Mouse (Mus musculus): ENCODE data around the gene Myt1. TPM values are rescaled to one million over a fixed set of nuclear protein-coding genes. Genes with fewer than 3 reads are reported as not detected.
"Not testable (repeated sequence)": the region's sequence is repeated elsewhere in the genome, so short reads cannot be mapped to it uniquely, and the experiment has no call there.

Gene Myt1
- total RNA-seq, 2 experiments from 2014 or later = 17.4 to 18.1 TPM

DNA sequence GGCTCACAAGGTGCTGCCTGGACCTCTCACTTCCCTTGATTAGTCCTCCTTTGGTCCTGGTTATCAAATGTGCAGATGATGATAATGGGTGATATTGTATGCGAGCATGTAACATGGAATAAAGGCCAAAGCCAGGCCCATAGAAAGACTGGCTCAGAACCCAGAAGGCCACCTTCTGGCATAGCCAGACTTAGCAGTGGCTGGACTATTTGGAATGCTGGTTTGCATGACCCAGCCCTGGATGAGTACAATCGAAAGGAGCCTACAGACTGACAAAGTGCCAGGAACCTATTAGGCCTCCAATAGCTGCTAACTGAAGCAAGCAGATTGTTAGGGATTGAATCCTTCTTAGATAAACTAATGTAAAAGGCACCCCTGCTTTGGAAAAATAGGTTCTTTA lies 6.3 kb downstream of the Myt1 start:
- no peak for DNase-seq (ENCODE audit: low spot score in 2 of 2)
- intact Hi-C loops (cut with DNase I) = loop anchor here (5.0 kb wide), 1 partner anchor 68 kb away; the partner anchor contains the start of gene Pcmtd2

DNA sequence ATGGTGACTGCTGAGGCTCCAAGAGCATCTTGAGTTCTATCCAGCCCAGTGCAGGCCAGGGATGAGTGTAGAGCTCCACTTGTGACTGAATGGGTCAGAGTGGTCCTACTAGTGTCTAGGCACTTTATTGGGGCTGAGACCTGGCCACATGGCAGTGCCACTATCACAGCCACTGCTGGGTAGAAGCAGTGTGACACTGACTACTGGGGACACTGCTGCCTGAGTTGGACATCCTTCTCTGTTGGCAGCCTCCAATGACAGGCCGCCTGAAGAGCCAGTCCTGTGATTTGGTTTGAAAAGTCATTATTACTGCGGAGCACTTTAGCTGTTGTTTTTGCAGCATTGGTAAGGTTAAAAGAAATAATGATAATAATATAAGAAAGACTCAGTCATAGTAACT lies 10.1 kb downstream of the Myt1 start:
- DNase-seq (ENCODE audit: low spot score in 2 of 2) = no peak
- intact Hi-C loops (cut with DNase I) = no loop called here

DNA sequence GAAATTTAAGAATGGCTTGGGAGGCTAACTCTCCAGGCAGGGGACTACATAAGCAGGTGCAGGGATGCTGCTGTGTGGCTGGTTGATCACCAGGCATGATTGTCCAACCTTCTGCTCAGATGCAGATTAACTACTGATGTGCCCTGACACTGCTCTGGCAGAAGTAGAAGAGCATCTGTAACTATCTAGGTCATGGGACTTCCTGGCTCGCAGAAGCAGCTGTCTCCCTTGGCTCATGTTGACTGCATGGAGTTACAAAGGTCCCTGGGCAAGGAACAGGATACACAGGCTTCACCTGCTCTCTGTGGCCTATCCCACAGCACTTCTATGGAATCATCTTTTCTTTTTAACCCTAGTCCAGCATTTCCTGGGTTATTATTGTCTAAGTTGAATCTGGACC lies 12.7 kb downstream of the Myt1 start:
- intact Hi-C loops (cut with DNase I) = no loop called here
- no peak for DNase-seq (ENCODE audit: low spot score in 2 of 2)

DNA sequence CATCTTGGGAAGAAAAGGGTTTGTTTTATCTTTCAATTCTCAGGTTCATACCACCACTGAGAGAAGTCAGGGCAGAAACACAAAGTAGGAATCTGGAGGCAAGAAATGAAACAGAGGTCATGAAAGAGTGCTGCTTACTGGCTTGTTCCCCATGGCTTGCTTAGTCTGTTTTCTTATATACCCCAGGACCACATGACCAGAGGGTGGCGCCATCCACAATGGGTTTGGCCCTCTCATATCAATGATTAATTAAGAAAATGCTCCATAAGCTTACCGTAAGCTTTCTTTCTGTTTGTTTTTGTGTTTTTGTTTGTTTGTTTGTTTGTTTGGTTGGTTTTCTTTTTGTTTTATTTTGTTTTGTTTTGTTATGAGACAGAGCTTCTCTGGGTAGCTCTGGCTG lies 14.6 kb downstream of the Myt1 start:
- intact Hi-C loops (cut with DNase I) = no loop called here
- no peak for DNase-seq (ENCODE audit: low spot score in 2 of 2)

DNA sequence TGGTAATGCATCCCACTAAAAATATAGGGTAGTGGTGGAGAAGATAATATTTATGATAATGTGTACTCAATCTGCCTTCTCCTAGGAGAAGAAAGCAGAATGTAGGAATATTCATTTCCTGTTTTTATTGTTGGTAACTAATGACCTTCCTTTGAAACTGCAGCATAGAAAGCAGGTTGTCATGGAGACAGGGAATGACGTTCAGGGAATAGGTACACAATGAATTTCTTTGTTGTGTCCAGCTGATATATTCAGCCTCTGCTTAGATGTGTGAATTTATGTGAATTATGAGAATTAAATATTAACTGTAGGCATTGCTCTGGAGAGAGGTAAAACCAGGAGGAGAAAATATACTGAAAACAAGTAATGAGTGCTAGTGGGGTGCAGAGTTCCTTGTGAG lies 18.3 kb downstream of the Myt1 start:
- intact Hi-C loops (cut with DNase I) = no loop called here
- DNase-seq (ENCODE audit: low spot score in 2 of 2) = no peak

DNA sequence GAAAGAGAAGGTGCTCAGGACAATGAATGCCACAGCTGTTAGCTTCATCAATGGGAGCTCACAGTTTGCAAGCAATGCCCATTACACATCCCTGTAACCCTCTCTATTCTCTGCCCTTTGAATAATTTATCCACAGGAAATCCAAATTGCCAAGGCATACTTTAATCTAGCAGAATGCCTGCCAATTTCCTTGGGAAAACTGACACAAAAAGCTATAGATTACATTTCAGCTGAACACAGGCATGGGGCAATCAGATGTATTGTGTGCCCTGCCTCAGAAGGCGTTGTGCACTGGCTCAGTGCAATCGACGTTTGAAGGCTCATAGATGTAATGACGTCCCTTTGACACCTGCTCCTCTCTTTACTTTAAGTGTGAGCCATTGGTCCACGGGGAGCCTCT lies 24.7 kb downstream of the Myt1 start:
- intact Hi-C loops (cut with DNase I) = no loop called here
- DNase-seq (ENCODE audit: low spot score in 2 of 2) = no peak

DNA sequence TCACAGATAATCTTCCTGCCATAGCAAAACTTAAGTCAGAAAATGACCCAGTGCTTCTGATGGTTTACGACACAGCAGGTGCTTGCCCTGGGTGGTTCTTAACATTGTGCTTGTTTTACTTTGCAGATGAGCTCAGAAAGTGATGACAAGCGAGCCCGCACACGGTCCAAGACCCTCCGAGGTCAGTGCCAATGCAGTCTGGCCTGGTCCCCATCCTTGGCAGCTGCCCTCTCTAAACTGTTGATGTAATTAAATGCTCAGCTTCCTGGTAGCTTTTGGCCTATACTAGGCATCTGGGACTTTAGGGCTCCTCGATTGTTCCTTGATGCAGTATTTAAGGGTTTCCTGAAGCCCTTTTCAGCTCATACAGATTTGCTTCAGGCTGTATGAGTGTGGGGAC lies 26.3 kb downstream of the Myt1 start:
- intact Hi-C loops (cut with DNase I) = no loop called here
- DNase-seq (ENCODE audit: low spot score in 2 of 2) = no peak

DNA sequence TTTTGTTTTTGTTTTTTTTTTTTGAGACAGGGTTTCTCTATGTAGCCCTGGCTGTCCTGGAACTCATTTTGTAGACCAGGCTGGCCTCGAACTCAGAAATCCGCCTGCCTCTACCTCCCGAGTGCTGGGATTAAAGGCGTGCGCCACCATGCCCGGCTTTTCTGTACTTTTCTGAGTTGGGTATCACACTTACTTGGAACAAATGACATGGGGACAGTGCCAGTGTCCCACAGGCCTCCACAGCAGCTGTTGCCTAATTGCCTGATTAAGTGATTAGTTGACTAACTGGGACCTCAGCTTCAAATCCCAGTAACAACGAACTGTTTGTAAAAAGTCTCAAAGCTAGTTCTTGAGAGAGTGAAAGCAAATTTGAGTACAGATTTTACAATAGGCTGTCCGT lies 30.1 kb downstream of the Myt1 start:
- intact Hi-C loops (cut with DNase I); DNase-seq (ENCODE audit: low spot score in 2 of 2): not testable (repeated sequence)

DNA sequence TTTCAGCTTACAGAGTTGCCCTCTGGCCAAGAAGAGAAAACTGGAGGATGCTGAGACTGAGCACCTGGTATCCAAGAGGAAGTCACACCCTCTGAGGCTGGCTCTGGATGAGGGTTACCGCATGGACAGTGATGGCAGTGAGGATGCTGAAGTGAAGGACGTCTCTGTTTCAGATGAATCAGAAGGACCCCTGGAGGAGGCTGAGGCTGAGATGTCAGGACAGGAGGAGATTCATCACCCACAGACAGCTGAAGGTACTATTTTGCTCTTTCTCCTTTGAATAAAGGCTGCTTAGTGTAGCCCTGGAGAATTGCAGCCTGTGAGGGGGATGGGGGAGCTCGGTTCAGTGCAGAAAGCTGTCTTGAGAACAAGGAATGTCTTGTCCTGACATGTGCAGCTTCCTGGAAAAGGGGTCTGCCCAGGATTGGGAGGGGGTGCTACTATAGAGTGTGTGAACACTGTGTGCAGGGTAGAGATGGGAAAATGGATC lies 32.6 kb downstream of the Myt1 start:
- intact Hi-C loops (cut with DNase I) = no loop called here
- DNase-seq (ENCODE audit: low spot score in 2 of 2) = peak in 1 of 2 experiments; percentile 40

DNA sequence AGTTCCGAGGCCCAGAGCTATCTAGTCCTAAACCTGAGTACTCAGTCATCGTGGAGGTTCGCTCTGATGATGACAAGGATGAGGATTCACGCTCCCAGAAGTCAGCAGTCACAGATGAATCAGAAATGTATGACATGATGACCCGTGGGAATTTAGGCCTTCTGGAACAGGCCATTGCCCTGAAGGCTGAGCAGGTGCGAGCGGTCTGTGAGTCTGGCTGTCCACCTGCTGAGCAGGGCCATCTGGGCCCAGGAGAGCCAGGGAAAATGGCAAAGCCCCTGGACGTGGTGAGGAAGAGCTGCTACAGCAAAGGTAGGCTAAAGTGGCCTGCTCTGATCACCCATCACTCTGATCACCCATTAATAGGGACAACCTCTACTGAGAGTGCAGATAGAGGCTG lies 34.5 kb downstream of the Myt1 start:
- DNase-seq (ENCODE audit: low spot score in 2 of 2) = no peak
- intact Hi-C loops (cut with DNase I) = no loop called here

DNA sequence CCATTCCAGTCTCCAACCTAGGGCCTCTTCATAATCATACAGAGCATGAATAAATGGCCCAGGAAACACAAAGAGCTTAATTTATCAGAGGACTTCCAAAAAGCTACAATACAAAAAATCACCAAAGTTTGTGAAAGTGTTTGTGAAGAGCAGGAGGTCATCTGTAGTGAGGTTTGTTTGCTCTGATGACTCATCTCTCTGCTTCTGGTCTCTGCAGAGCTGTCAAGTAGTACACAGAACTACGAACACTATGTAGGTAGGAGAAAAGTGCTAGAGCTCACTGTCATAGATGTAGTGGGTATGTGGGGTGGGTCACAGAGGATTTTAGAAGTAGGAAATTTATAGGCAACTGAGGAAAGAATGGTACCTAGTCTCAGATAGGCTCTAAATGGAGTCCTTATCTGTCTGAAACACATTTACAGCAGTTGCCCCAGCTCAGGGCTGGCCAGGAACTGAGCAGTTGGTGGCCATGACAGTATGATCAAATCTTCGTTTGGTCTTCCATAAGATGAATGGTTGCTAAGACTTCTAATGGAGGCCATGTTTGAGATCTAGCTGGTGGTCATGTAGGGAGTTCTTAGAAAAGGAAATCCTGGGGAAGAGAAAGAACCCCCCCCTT lies 66.0 kb downstream of the Myt1 start:
- DNase-seq (ENCODE audit: low spot score in 2 of 2) = no peak
- intact Hi-C loops (cut with DNase I) = no loop called here

DNA sequence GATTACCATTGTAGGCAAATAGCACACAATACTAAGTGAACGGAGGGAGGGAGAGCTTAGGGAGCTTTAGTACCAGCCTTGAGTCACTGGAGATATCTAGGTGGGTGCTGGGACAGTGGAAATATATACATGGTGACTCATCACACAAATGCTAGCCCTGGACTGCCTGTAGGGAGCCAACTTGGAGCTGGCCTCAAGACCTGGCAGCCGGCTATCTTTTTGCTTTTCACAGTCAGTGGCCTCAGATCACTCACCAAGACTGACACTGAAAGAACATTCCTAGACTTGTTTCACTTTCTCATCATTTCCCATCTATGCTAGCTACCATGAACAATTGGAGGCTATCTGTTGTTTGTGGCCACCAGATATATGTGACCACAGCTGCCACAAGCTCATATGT lies 69.6 kb downstream of the Myt1 start:
- intact Hi-C loops (cut with DNase I) = loop anchor here (10.0 kb wide), 1 partner anchor 108 kb away; no protein-coding TSS in a partner anchor
- DNase-seq (ENCODE audit: low spot score in 2 of 2) = no peak

DNA sequence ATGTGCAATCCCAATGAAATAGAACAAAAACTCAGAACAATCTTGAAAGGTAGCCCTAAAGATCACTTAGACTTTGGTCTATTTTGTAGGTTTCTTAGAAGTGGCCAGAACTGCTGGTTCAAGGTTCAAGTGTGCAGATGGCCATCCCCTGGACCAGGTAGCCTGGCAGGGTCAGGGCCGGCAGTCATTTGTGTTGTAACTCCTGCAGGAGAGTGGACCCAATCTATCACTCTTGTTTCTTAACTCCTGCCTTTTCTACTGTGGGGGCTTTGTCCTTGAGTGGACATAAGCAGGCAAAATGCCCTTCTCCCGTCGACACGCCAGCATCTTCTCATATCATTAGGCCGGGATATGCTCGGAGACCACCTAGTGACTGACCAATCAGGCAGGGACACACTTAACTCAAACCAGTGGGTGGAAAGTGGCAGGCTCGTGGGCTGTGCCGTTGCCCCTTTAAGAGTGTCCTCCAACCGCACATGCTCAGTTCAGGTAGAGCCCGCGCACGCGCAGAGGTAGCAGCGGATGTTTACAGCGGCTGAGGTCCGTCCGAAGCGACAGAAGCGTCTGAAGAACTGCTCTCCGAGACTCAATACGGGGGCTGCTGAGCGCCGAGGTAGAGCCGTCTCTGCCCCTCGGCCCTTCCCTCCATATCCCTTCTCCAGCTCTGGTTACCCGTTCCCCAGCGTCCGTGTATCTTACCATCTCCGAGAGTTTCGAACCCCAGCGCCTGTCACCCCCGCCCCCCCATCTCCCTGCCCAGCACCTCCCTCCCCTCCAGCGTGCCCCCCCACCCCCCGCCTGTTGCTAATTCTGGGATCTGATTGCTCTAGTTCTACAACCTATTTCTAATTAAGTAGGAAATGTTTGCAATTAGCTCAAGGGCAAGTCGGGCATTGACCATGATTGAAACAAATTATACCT lies 74.5 kb downstream of the Myt1 start, which contains the start of gene Pcmtd2:
Gene Pcmtd2 (plus strand): TSS at position 483 of the 921 bp plus-strand sequence.
- intact Hi-C loops (cut with DNase I) = loop anchor here (5.0 to 10.0 kb wide), 2 partner anchors 70 to 113 kb away; no protein-coding TSS in a partner anchor
- peak; percentile 93 to 96 for DNase-seq (ENCODE audit: low spot score in 2 of 2)

DNA sequence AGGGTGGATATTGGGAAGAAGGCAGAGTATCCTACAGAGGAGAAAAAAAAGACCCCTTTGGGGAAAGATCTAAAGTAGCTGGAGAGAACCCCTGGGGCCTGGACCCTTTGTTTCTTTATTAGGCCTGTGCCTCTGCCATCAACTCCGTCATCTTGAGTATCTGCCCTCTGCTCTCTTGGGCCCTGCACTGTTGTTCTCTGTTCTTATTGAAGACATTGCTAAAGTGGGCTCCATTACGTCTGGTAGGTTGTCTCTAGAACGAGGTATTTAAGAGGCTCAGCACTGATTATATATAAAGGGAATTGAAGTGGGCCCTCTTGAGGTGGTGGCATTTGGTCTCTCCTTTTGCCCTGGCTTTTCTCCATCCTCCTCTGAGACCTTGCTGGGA lies 75.2 kb downstream of the Myt1 start:
- intact Hi-C loops (cut with DNase I) = loop anchor here (5.0 to 10.0 kb wide), 2 partner anchors 71 to 113 kb away; no protein-coding TSS in a partner anchor

DNA sequence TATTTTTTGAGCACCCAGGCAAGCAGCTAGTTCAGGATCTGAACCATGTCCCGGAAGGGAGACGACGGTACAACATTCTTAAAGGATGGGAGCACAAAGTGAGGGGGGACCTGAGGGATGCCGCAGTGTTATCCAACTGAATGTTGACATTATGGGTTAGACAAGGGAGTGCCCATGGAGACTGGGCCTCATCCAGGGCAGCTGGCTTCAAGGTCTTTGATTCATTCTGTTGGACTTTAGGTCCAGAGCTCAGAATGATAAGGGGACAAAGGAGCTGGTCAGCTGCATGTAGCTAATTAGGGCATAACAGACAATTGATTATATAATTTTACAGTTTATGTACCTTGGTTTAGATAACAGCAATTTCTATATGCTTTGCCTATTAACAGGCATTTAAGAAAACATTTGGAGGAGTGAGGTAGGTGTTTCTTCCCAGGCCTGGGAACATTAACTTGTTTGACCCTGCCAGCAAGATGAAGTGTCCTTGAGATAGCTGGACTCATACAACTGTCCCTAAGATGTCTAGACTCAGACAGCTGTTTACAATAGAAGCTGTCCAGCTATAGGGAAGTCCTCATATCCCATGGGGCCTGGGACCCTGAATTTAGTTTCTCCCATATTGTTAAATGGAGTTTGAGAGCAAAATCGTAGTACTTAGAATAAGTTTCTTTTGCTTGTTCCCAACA lies 82.7 kb downstream of the Myt1 start:
- intact Hi-C loops (cut with DNase I) = loop anchor here (10.0 kb wide), 1 partner anchor 201 kb away; no protein-coding TSS in a partner anchor
- no peak for DNase-seq (ENCODE audit: low spot score in 2 of 2)

More for the DNA sequence above, 75.2 kb downstream of the Myt1 start:
- peak; percentile 9 to 10 for DNase-seq (ENCODE audit: low spot score in 2 of 2)

DNA sequence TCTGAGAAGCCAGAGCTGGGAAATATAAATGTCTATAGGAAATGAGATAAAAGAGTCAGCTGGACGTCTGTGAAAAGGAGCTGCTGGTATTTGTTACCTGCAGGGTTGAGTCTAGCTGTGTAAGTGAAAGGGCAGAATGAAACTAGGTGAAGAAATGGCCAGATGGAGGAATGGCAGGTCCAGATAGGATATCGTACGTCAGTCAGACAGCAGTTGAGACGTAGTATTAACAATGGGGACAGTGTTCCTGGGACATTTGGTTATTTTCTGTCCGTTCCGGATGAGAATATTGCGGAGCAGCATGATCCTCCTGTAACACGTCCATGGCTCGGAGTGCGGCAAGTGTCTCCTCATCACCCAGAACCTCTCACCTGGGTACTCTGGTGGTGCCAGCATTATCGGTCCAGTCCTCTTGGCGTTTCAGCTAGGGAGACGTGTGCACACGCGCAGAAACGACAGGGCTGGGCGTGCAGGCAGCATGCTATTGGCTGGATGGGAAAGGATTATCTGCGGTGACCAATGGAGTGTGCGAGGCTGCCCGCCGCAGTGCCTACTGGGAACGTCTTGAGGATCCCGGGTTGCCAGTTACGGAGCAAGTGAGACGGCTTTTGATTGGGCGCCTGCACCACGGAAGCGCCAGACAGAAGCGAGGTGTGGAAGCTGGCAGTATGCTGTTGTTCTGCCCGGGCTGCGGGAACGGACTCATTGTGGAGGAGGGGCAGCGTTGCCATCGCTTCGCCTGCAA lies 100.8 kb downstream of the Myt1 start, which contains the start of gene Polr3k:
Gene Polr3k (plus strand): TSS at position 547 of the 745 bp plus-strand sequence.
- intact Hi-C loops (cut with DNase I) = no loop called here
- peak; percentile 97 to 99 for DNase-seq (ENCODE audit: low spot score in 2 of 2)

DNA sequence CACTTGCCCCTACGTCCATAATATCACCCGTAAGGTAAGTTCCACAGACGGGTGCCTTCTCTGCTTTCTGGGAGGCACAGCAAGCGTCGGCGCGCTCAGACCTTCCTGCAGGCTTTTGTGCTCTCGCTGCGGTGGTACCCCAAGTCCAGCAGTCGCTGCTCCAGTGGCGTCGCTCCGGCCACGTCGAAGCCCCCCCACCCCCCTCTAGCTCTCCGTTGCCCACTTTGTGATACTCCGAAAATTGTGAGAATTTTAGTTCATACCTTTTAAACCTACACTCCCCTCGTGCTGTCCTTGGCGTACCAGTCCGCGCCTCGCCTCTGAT lies 101.4 kb downstream of the Myt1 start:
- intact Hi-C loops (cut with DNase I) = no loop called here
- no peak for DNase-seq (ENCODE audit: low spot score in 2 of 2)

DNA sequence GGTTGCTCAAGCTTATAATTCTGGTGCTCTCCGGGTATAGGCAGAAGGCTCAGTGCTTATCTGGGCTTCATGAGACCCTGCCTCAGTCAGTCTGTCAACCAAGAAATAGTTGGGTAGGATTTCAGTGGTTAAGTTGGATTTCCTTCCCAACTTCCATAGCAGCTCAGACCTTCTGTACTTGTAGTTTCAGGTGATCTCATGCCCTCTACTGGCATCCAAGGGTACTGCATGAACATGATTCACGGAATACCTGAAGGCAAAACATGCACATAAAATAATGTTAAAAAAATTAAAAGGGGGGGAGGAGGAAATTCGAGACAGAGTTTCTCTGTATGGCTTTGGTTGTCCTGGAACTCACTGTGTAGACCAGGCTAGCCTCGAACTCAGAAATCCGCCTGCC lies 103.8 kb downstream of the Myt1 start:
- peak; percentile 80 to 85 for DNase-seq (ENCODE audit: low spot score in 2 of 2)
- intact Hi-C loops (cut with DNase I) = loop anchor here (1.0 kb wide), 1 partner anchor 145 kb away; no protein-coding TSS in a partner anchor

DNA sequence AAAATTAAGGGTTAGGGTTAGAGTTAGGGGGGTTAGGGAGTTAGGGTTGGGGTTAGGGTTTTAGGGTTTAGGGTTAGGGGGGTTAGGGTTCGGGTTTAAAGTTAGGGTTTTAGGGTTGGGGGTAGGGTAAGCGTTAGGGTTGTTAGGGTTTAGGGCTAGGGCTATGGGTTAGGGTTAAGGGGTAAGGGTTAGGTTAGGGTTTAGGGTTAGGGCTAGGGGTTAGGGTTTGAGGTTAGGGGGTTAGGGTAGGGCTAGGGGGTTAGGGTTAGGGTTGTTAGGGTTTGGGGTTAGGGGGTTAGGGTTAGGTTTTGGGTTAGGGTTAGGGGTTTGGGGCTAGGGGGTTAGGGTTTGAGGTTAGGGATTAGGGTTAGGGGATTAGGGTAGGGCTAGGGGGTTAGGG lies 107.9 kb downstream of the Myt1 start:
- intact Hi-C loops (cut with DNase I) = no loop called here
- no peak for DNase-seq (ENCODE audit: low spot score in 2 of 2)

Data from left cerebral cortex, postnatal 25 days (tissue).